Mouse (Mus musculus): ENCODE measurements around the gene Fbxl16.

GRCm38 (mm10) chr17:25841117-25841880, 32.4 kb downstream of the Fbxl16 start, which contains the start of gene Gm20683:
- no peak for TF ChIP-seq CTCF (conservative IDR thresholded peaks at IDR 0.05; ENCODE audit: insufficient read depth, insufficient read length, low read depth, low read length)
- no peak for TF ChIP-seq POLR2A (IDR thresholded peaks at IDR 0.05; ENCODE audit: low read depth, low read length)

All from kidney, adult 2 months (tissue).